Mouse (Mus musculus): ENCODE data around the gene Adamts10.

The Adamts10 gene

GRCm38 (mm10) chr17:33552113-33552512 is 28.1 kb downstream of the Adamts10 start:
- no peak for DNase-seq (ENCODE audit: extremely low read depth, insufficient read length, low spot score)

GRCm38 (mm10) chr17:33552964-33553363 is 29.0 kb downstream of the Adamts10 start:
- no peak for DNase-seq (ENCODE audit: extremely low read depth, insufficient read length, low spot score)

- DNase-seq (ENCODE audit: extremely low read depth, insufficient read length, low spot score), result no peak
Measured at GRCm38 (mm10) chr17:33554536-33554935, 30.5 kb downstream of the Adamts10 start.

- DNase-seq (ENCODE audit: extremely low read depth, insufficient read length, low spot score), result no peak
Measured at GRCm38 (mm10) chr17:33555223-33555855, 31.3 kb downstream of the Adamts10 start, which contains the start of gene Myo1f. Gene Myo1f (plus strand): TSS chr17:33555707.

GRCm38 (mm10) chr17:33557922-33558321 is 33.9 kb downstream of the Adamts10 start:
- no peak for DNase-seq (ENCODE audit: extremely low read depth, insufficient read length, low spot score)

GRCm38 (mm10) chr17:33563527-33564076 is 39.6 kb downstream of the Adamts10 start:
- DNase-seq (ENCODE audit: extremely low read depth, insufficient read length, low spot score), result no peak

- DNase-seq (ENCODE audit: extremely low read depth, insufficient read length, low spot score), result no peak
Measured at GRCm38 (mm10) chr17:33564599-33564998, 40.6 kb downstream of the Adamts10 start.

- DNase-seq (ENCODE audit: extremely low read depth, insufficient read length, low spot score), result no peak
Measured at GRCm38 (mm10) chr17:33566182-33566581, 42.2 kb downstream of the Adamts10 start.

- DNase-seq (ENCODE audit: extremely low read depth, insufficient read length, low spot score), result no peak
Measured at GRCm38 (mm10) chr17:33584061-33584460, 60.1 kb downstream of the Adamts10 start.

GRCm38 (mm10) chr17:33586011-33586410 is 62.0 kb downstream of the Adamts10 start:
- DNase-seq (ENCODE audit: extremely low read depth, insufficient read length, low spot score), result no peak

- no peak for DNase-seq (ENCODE audit: extremely low read depth, insufficient read length, low spot score)
Measured at GRCm38 (mm10) chr17:33597271-33597670, 73.3 kb downstream of the Adamts10 start.

GRCm38 (mm10) chr17:33598506-33598905 is 74.5 kb downstream of the Adamts10 start:
- no peak for DNase-seq (ENCODE audit: extremely low read depth, insufficient read length, low spot score)

GRCm38 (mm10) chr17:33599836-33600475 is 76.0 kb downstream of the Adamts10 start:
- no peak for DNase-seq (ENCODE audit: extremely low read depth, insufficient read length, low spot score)

GRCm38 (mm10) chr17:33600831-33601230 is 76.8 kb downstream of the Adamts10 start:
- DNase-seq (ENCODE audit: extremely low read depth, insufficient read length, low spot score), result no peak

- DNase-seq (ENCODE audit: extremely low read depth, insufficient read length, low spot score), result no peak
Measured at GRCm38 (mm10) chr17:33601947-33602346, 77.9 kb downstream of the Adamts10 start.
